Mouse (Mus musculus): ENCODE data around the gene Prdm16. TPM values are rescaled to one million over a fixed set of nuclear protein-coding genes. Genes with fewer than 3 reads are reported as not detected.

The Prdm16 gene
- polyA plus RNA-seq, 1 experiment from 2014 or later, result 87.1 TPM

DNA sequence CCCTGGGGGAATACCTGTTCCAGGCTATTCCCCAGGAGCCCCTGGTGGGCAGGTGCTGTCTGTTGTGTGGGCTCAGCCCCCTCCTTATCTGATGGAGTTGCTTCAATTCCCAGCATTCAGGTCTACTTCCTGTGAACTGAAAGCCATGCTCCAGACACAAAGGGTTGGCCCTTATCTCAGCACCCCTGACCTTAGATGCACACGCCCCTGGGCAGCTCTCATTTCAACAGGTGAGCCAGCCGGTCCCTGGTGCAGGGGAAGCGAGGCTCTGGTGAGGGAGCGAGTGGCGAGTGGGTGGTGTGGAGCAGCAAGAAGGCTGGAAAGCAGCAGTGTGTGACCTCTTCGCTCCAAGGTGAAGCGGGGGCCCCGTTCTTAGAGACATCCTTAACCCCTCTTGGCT lies 226.1 kb downstream of the Prdm16 start:
- H3K4me3 ChIP-seq (ENCODE audit: low read depth, low read length), result no peak overlapping the region
- no peak overlapping the region for H3K27ac ChIP-seq (replicated peaks; ENCODE audit: low read depth, low read length)
- no peaks in the 10 kb centered on the region for H3K9me3 ChIP-seq (ENCODE audit: control insufficient read depth, low read length)
- ATAC-seq (ENCODE audit: insufficient number of reproducible peaks, low FRiP score, low TSS enrichment, low read depth) (no peak), DNase-seq (ENCODE audit: low spot score) (no peak)
- H3K27me3 ChIP-seq (ENCODE audit: control insufficient read depth, insufficient read depth, low read length), result no peaks in the 10 kb centered on the region
- H3K36me3 ChIP-seq (ENCODE audit: control insufficient read depth, insufficient read depth, low read length), result no peaks in the 10 kb centered on the region
- no peak overlapping the region for H3K9ac ChIP-seq (ENCODE audit: low read length)
- no peak overlapping the region for H3K4me2 ChIP-seq (ENCODE audit: low read depth, severe bottlenecking)
- WGBS, result 65% methylated on average over 8 of the region's 8 CpGs
- H3K4me1 ChIP-seq (ENCODE audit: control insufficient read depth, insufficient read depth, low read length), result peaks cover 70% of the 10 kb centered on the region

GRCm38 (mm10) chr4:154409841-154410240 lies 226.8 kb downstream of the Prdm16 start:
- no peak overlapping the region for H3K4me3 ChIP-seq (ENCODE audit: low read depth, low read length)
- no peak overlapping the region for H3K9ac ChIP-seq (ENCODE audit: low read length)
- H3K9me3 ChIP-seq (ENCODE audit: control insufficient read depth, low read length), result no peaks in the 10 kb centered on the region
- no peak overlapping the region for H3K4me2 ChIP-seq (ENCODE audit: low read depth, severe bottlenecking)
- no peak overlapping the region for H3K27ac ChIP-seq (replicated peaks; ENCODE audit: low read depth, low read length)
- ATAC-seq (ENCODE audit: insufficient number of reproducible peaks, low FRiP score, low TSS enrichment, low read depth), result no peak
- WGBS, result 64% methylated on average over 10 of the region's 10 CpGs
- H3K27me3 ChIP-seq (ENCODE audit: control insufficient read depth, insufficient read depth, low read length), result no peaks in the 10 kb centered on the region
- no peak for DNase-seq (ENCODE audit: low spot score)
- no peaks in the 10 kb centered on the region for H3K36me3 ChIP-seq (ENCODE audit: control insufficient read depth, insufficient read depth, low read length)
- H3K4me1 ChIP-seq (ENCODE audit: control insufficient read depth, insufficient read depth, low read length), result peaks cover 64% of the 10 kb centered on the region

GRCm38 (mm10) chr4:154409237-154409721 lies 227.4 kb downstream of the Prdm16 start:
- Histone ChIP-seq H3K4me2 (ENCODE audit: low read depth, severe bottlenecking) (no peak overlapping the region), H3K27ac (replicated peaks; ENCODE audit: low read depth, low read length) (no peak overlapping the region)
- WGBS, result 46% methylated on average over 19 of the region's 19 CpGs

GRCm38 (mm10) chr4:154402948-154403347 lies 233.7 kb downstream of the Prdm16 start:
- 74% methylated on average over 4 of the region's 4 CpGs for WGBS

More at GRCm38 (mm10) chr4:154409237-154409721, 227.4 kb downstream of the Prdm16 start:
- H3K4me3 ChIP-seq (ENCODE audit: low read depth, low read length), result no peak overlapping the region
- no peaks in the 10 kb centered on the region for H3K9me3 ChIP-seq (ENCODE audit: control insufficient read depth, low read length)
- H3K4me1 ChIP-seq (ENCODE audit: control insufficient read depth, insufficient read depth, low read length), result peaks cover 59% of the 10 kb centered on the region
- no peak for ATAC-seq (ENCODE audit: insufficient number of reproducible peaks, low FRiP score, low TSS enrichment, low read depth)
- no peak for DNase-seq (ENCODE audit: low spot score)
- H3K27me3 ChIP-seq (ENCODE audit: control insufficient read depth, insufficient read depth, low read length), result no peaks in the 10 kb centered on the region
- no peak overlapping the region for H3K9ac ChIP-seq (ENCODE audit: low read length)
- no peaks in the 10 kb centered on the region for H3K36me3 ChIP-seq (ENCODE audit: control insufficient read depth, insufficient read depth, low read length)

DNA sequence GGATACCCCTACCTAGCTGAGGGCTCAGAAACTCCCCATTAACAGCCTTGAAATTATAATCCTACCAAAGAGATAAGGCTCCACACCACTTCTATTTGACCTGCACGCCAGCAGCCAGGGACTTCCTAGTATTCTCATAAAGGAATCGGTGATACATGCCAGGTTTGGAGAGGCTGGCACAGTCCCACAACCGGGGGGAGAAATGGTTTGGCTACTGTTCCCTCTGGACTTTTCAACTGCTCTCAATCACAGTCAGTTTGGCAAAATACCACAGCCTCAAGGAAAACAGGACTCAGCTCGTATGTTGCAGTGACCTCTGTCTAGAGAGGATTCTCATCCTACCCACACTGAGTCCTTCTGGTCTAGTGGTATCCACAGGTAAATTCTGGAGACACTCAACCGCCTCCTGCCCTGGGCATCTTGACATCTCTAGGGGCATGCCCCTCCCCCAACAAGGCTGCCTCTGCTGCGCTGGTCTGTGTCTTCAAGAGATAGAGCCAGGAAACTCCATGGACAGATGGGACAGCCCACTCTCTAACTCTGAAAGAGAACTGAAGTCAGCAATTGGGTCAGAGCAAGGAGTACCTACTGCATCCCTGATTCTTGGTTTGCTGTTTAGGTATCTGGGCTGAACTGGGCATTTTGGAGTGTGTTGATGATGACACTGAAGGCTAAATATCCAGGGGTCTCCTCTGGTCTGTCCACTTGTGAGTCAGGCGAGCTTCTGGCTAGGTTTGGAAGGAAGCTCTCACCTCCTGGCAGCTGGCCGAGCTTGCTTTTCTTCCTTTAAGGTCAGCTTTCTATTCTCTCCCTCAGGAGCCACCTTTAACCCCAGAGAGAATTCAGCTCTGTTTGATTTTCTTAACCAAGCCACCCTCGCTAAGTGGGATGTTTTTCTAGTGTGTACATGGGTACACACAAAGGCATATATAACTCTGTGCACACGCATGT lies 234.4 kb downstream of the Prdm16 start:
- H3K27me3 ChIP-seq (ENCODE audit: control insufficient read depth, insufficient read depth, low read length), result no peaks in the 10 kb centered on the region
- no peaks in the 10 kb centered on the region for H3K36me3 ChIP-seq (ENCODE audit: control insufficient read depth, insufficient read depth, low read length)
- H3K4me2 ChIP-seq (ENCODE audit: low read depth, severe bottlenecking), result no peak overlapping the region
- ATAC-seq (ENCODE audit: insufficient number of reproducible peaks, low FRiP score, low TSS enrichment, low read depth), result no peak
- peaks cover 5% of the 10 kb centered on the region for H3K4me1 ChIP-seq (ENCODE audit: control insufficient read depth, insufficient read depth, low read length)
- H3K9me3 ChIP-seq (ENCODE audit: control insufficient read depth, low read length), result no peaks in the 10 kb centered on the region
- no peak overlapping the region for H3K9ac ChIP-seq (ENCODE audit: low read length)
- no peak overlapping the region for H3K4me3 ChIP-seq (ENCODE audit: low read depth, low read length)
- H3K27ac ChIP-seq (replicated peaks; ENCODE audit: low read depth, low read length), result no peak overlapping the region
- DNase-seq (ENCODE audit: low spot score), result no peak
- WGBS, result 69% methylated on average over 10 of the region's 10 CpGs

More at GRCm38 (mm10) chr4:154402948-154403347, 233.7 kb downstream of the Prdm16 start:
- no peaks in the 10 kb centered on the region for H3K9me3 ChIP-seq (ENCODE audit: control insufficient read depth, low read length)
- H3K4me3 ChIP-seq (ENCODE audit: low read depth, low read length), result no peak overlapping the region
- DNase-seq (ENCODE audit: low spot score) (no peak), ATAC-seq (ENCODE audit: insufficient number of reproducible peaks, low FRiP score, low TSS enrichment, low read depth) (no peak)
- no peak overlapping the region for H3K27ac ChIP-seq (replicated peaks; ENCODE audit: low read depth, low read length)
- H3K4me2 ChIP-seq (ENCODE audit: low read depth, severe bottlenecking), result no peak overlapping the region
- H3K4me1 ChIP-seq (ENCODE audit: control insufficient read depth, insufficient read depth, low read length), result peaks cover 8% of the 10 kb centered on the region
- no peak overlapping the region for H3K9ac ChIP-seq (ENCODE audit: low read length)
- H3K36me3 ChIP-seq (ENCODE audit: control insufficient read depth, insufficient read depth, low read length), result no peaks in the 10 kb centered on the region
- no peaks in the 10 kb centered on the region for H3K27me3 ChIP-seq (ENCODE audit: control insufficient read depth, insufficient read depth, low read length)

DNA sequence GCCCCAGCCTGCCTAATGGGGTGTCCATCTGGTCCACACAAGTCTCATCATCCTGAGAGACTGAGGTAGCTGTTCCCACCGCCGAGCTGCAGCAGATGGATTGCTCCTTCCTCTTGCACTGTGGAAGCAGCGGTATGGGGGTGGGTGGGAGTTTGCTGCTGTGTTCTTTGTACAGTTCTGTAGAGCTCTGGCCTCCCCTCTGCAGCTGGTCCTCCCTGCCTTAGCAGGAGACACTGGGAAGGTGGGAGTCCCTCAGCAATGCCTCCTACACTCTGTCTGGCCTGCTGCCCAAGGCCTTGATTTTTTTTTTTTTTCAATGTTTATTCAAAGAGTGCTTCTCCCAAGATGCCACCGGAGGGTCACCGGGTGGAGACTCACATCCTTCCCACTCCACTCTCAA lies 235.3 kb downstream of the Prdm16 start:
- H3K27ac ChIP-seq (replicated peaks; ENCODE audit: low read depth, low read length), result no peak overlapping the region
- ATAC-seq (ENCODE audit: insufficient number of reproducible peaks, low FRiP score, low TSS enrichment, low read depth), result no peak
- WGBS, result 77% methylated on average over 5 of the region's 5 CpGs
- no peak overlapping the region for H3K4me2 ChIP-seq (ENCODE audit: low read depth, severe bottlenecking)
- no peaks in the 10 kb centered on the region for H3K9me3 ChIP-seq (ENCODE audit: control insufficient read depth, low read length)
- H3K4me3 ChIP-seq (ENCODE audit: low read depth, low read length), result no peak overlapping the region
- no peaks in the 10 kb centered on the region for H3K36me3 ChIP-seq (ENCODE audit: control insufficient read depth, insufficient read depth, low read length)
- no peak overlapping the region for H3K9ac ChIP-seq (ENCODE audit: low read length)
- H3K4me1 ChIP-seq (ENCODE audit: control insufficient read depth, insufficient read depth, low read length), result peaks cover 5% of the 10 kb centered on the region; the same call in 1 of the 2 replicates
- H3K27me3 ChIP-seq (ENCODE audit: control insufficient read depth, insufficient read depth, low read length), result no peaks in the 10 kb centered on the region
- no peak for DNase-seq (ENCODE audit: low spot score)

DNA sequence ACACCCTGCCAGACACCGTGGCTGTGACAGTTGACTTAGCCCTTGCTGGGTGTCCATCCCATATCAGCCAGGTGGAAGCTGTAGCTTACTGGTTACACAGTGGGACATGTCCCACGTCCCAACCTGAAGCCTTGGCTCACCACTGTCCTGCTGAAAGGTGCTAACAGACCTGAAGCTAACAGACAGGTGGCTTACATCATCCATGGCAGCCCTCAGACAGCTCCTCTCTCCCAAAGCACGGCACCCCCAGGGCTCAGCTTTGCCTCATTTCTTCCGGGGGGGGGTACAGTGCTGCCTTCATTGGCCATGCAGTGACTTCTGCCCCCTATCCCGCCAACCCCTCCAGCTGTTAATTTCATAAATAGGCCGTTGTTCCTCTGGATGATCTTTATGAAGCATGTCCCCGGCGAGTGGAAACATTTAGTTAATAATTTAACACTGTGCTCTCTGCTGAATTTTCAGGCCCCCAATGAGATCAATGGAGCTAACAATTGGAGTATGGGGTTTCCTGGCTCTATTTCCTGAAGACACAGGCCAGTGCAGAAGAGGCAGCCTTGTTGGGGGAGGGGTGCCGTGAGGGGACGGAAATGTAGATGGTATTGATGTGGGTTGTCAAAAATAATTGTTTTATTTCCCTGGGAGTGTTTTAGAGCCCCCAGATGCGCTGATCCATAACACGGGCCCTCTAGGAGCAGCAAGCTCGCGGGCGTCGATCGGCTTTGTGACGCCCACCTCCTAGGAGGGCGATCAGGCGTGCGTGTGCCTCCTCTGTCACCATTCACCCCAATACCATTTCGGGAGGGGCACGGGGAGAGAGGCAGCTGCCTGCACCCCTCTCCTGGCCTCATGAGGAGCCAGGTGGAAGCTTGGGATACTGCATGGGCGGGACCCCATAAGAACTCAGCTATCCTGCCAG lies 236.2 kb downstream of the Prdm16 start:
- H3K9me3 ChIP-seq (ENCODE audit: control insufficient read depth, low read length), result no peaks in the 10 kb centered on the region
- DNase-seq (ENCODE audit: low spot score), result no peak
- no peak overlapping the region for H3K4me3 ChIP-seq (ENCODE audit: low read depth, low read length)
- H3K4me2 ChIP-seq (ENCODE audit: low read depth, severe bottlenecking), result no peak overlapping the region
- no peaks in the 10 kb centered on the region for H3K36me3 ChIP-seq (ENCODE audit: control insufficient read depth, insufficient read depth, low read length)
- no peak overlapping the region for H3K9ac ChIP-seq (ENCODE audit: low read length)
- no peak for ATAC-seq (ENCODE audit: insufficient number of reproducible peaks, low FRiP score, low TSS enrichment, low read depth)
- peaks cover 6% of the 10 kb centered on the region; the same call in 1 of the 2 replicates for H3K4me1 ChIP-seq (ENCODE audit: control insufficient read depth, insufficient read depth, low read length)
- H3K27me3 ChIP-seq (ENCODE audit: control insufficient read depth, insufficient read depth, low read length), result no peaks in the 10 kb centered on the region
- no peak overlapping the region for H3K27ac ChIP-seq (replicated peaks; ENCODE audit: low read depth, low read length)
- WGBS, result 87% methylated on average over 24 of the region's 24 CpGs

- Histone ChIP-seq H3K4me3 (ENCODE audit: low read depth, low read length) (no peak overlapping the region), H3K4me1 (ENCODE audit: control insufficient read depth, insufficient read depth, low read length) (peaks cover 8% of the 10 kb centered on the region; the same call in 1 of the 2 replicates), H3K36me3 (ENCODE audit: control insufficient read depth, insufficient read depth, low read length) (no peaks in the 10 kb centered on the region), H3K27me3 (ENCODE audit: control insufficient read depth, insufficient read depth, low read length) (no peaks in the 10 kb centered on the region), H3K9me3 (ENCODE audit: control insufficient read depth, low read length) (no peaks in the 10 kb centered on the region), H3K4me2 (ENCODE audit: low read depth, severe bottlenecking) (no peak overlapping the region), H3K27ac (replicated peaks; ENCODE audit: low read depth, low read length) (no peak overlapping the region), H3K9ac (ENCODE audit: low read length) (no peak overlapping the region)
- WGBS, result 85% methylated on average over 11 of the region's 11 CpGs
- DNase-seq (ENCODE audit: low spot score) (no peak), ATAC-seq (ENCODE audit: insufficient number of reproducible peaks, low FRiP score, low TSS enrichment, low read depth) (no peak)
These were observed 237.0 kb downstream of the Prdm16 start for GRCm38 (mm10) chr4:154399634-154400033.

Data from limb, embryonic 11.5 days (tissue).